Mouse (Mus musculus): ENCODE measurements around the gene Ccdc38. TPM values are rescaled to one million over a fixed set of nuclear protein-coding genes. Genes with fewer than 3 reads are reported as not detected.

Gene Ccdc38
- polyA plus RNA-seq, 1 experiment from 2014 or later: 0.28 TPM

DNA sequence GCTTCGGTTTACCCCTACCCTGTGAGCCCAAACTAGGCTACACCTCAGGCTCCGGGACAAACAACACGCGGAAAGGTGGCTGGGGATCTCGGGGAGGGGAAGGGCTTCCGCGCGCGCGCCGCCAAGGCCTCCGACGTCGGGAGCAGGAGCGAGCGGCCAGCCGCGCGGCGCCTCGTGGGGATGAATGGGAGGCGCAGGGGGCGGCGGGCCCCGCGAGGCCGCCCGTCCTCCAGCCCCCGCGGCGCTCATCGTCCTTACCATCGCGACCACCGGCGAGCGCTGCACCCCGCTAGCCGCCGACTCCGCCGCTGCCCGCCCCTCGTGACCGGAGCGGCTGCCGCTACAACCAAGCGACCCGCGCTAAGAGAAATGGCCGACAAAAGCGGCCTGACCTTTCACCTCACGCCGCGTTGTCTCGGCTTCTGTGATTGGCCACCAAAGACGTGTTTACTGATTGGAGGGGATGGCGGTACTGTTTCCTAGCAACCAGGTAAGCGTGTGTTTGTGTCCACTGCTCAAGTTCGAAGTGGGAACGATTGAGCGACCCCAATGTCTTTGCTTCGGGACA, 48.9 kb downstream of the Ccdc38 start, which contains the start of gene Snrpf:
Snrpf (minus strand) TSS at position 426 of the 568 bp plus-strand sequence.
- peak within 1 kb of the TSS; percentile 84 for H3K9ac ChIP-seq
- no peaks in the 10 kb centered on the region for H3K27me3 ChIP-seq
- H3K9me3 ChIP-seq: no peaks in the 10 kb centered on the region
- H3K4me3 ChIP-seq: peak within 1 kb of the TSS; percentile 86
- H3K36me3 ChIP-seq: peaks cover 29% of the 10 kb centered on the region
- H3K4me2 ChIP-seq (replicated peaks): peak within 1 kb of the TSS; percentile 95
- under 1% methylated on average over 63 of the region's 63 CpGs for WGBS
- ATAC-seq (ENCODE audit: low FRiP score, low read depth): peak; percentile 91
- peaks cover 17% of the 10 kb centered on the region for H3K4me1 ChIP-seq
- peak within 1 kb of the TSS; percentile 72; the same call in 1 of the 2 replicates for H3K27ac ChIP-seq

DNA sequence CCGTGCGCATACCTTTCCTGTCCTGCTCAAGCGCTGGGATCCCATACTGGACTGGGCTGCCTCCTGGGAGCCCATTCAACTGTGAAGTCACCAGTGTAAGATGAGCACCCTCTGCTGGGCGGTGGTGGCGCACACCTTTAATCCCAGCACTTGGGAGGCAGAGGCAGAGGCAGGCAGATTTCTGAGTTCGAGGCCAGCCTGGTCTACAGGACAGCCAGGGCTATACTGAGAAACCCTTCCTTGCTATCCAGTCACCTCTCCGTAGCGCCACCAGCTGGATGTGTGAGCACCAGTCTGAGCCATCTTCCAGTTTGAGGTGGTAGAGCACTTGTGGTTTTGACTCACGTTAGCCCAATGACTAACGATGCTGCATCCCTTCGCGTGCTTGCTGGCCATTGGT, 52.0 kb downstream of the Ccdc38 start:
- Histone ChIP-seq H3K27ac (no peak overlapping the region), H3K27me3 (no peaks in the 10 kb centered on the region), H3K4me3 (no peak overlapping the region), H3K9ac (no peak overlapping the region), H3K36me3 (0 out of 2 replicates have a peak, but pooled peaks cover 6% of the 10 kb centered on the region), H3K9me3 (no peaks in the 10 kb centered on the region), H3K4me2 (replicated peaks) (no peak overlapping the region), H3K4me1 (peaks cover 16% of the 10 kb centered on the region)
- no peak for ATAC-seq (ENCODE audit: low FRiP score, low read depth)
- WGBS: 57% methylated on average over 12 of the region's 12 CpGs

DNA sequence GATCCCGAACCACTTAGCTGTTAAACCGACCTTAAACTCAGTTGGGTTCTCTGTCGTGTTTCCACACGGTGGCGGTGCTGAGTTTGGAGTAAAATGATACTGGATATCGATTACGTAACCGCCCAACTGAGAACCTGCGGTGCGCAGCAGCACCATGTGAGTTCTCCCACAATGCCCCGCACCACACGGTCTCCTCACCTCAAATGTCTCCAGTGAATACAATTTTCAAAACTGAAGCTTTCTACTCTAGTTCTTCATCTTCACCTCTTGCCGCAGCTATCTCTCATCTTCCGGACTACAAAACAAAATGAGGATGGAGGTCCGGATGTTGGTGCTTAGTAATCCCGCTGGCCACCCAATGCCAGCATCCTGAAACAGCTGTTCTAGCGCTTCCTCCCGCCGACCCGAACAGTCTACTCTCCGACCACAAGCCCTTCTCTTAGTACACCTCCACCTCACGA, 53.6 kb downstream of the Ccdc38 start:
- H3K27me3 ChIP-seq: no peaks in the 10 kb centered on the region
- ATAC-seq (ENCODE audit: low FRiP score, low read depth): peak; percentile 71
- WGBS: under 1% methylated on average over 22 of the region's 22 CpGs
- peak overlapping the region; percentile 47 for H3K4me3 ChIP-seq
- H3K27ac ChIP-seq: no peak overlapping the region
- H3K9ac ChIP-seq: peak overlapping the region; percentile 63
- H3K36me3 ChIP-seq: no peaks in the 10 kb centered on the region
- H3K4me1 ChIP-seq: 0 out of 2 replicates have a peak, but pooled peaks cover 3% of the 10 kb centered on the region
- no peaks in the 10 kb centered on the region for H3K9me3 ChIP-seq
- H3K4me2 ChIP-seq (replicated peaks): peak overlapping the region; percentile 82

DNA sequence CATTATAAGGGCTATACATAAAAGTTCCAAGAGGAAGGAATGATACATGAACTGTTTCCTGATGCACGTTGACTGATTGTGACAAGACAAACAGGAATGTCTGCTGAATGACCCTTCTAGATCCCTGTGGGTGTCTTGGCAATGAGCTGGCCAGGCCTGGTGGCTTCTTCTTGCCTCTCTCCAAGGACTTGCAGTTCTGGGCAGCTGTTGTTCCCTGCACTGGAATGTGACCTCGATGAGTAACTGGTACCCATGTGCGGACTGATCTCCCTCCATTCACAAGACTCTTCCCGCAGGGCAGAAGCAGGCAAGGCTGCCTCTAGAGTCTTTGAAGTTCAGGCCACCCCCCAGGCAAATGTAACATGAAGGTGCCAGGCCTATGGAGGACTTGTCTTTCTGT, 55.4 kb downstream of the Ccdc38 start:
- WGBS: 52% methylated on average over 4 of the region's 4 CpGs
- Histone ChIP-seq H3K27ac (no peak overlapping the region), H3K27me3 (0 out of 2 replicates have a peak, but pooled peaks cover 4% of the 10 kb centered on the region), H3K9me3 (no peaks in the 10 kb centered on the region), H3K36me3 (no peaks in the 10 kb centered on the region), H3K4me2 (replicated peaks) (no peak overlapping the region), H3K9ac (no peak overlapping the region), H3K4me1 (no peaks in the 10 kb centered on the region), H3K4me3 (no peak overlapping the region)
- no peak for ATAC-seq (ENCODE audit: low FRiP score, low read depth)

DNA sequence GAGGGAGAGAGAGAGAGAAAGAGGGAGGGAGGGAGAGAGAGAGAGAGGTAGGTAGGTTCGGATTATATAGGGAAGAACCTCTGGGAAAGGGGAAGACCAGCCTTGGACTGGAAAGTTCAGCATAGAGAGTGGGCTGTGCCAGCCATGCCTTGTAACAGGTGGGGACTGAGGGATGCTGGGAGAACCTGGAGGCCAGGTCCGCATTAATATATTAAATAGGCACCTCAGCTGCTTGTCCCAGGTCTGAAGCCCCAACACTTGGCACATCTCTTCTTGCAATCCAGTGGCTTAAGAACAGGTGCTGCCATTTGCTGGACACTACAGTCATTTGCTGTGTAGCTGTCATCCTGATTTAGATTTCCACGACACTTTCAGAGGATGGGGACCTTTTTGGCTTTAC, 56.2 kb downstream of the Ccdc38 start:
- H3K27ac ChIP-seq: no peak overlapping the region
- ATAC-seq (ENCODE audit: low FRiP score, low read depth): no peak
- H3K4me3 ChIP-seq: no peak overlapping the region
- no peaks in the 10 kb centered on the region for H3K9me3 ChIP-seq
- H3K27me3 ChIP-seq: 0 out of 2 replicates have a peak, but pooled peaks cover 4% of the 10 kb centered on the region
- H3K36me3 ChIP-seq: no peaks in the 10 kb centered on the region
- H3K4me2 ChIP-seq (replicated peaks): no peak overlapping the region
- no peak overlapping the region for H3K9ac ChIP-seq
- 75% methylated on average over 3 of the region's 3 CpGs for WGBS
- H3K4me1 ChIP-seq: no peaks in the 10 kb centered on the region

DNA sequence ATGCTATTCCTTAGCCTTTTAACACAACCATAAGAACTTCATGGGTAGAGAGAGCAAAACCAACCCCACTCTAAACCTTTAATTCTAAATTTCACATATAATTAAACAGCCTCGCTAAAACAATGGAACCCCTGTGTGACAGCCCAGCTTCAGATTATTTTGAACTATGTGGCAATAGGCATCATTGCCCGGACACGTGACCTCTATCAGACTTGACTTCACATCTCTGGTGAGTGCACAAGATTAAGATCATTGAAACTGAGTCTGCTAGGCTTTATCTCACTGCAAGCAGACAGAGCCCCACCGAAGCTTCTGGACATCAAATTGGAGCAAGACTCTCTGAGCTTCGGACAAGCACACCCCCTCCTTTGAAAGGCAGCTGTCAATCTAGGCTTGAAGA, 61.9 kb downstream of the Ccdc38 start:
- Histone ChIP-seq H3K4me1 (no peaks in the 10 kb centered on the region), H3K4me3 (no peak overlapping the region), H3K27me3 (0 out of 2 replicates have a peak, but pooled peaks cover 7% of the 10 kb centered on the region), H3K9ac (no peak overlapping the region), H3K4me2 (replicated peaks) (no peak overlapping the region), H3K36me3 (no peaks in the 10 kb centered on the region), H3K9me3 (peaks cover 4% of the 10 kb centered on the region), H3K27ac (no peak overlapping the region)
- WGBS: 85% methylated on average over 5 of the region's 5 CpGs
- no peak for ATAC-seq (ENCODE audit: low FRiP score, low read depth)

DNA sequence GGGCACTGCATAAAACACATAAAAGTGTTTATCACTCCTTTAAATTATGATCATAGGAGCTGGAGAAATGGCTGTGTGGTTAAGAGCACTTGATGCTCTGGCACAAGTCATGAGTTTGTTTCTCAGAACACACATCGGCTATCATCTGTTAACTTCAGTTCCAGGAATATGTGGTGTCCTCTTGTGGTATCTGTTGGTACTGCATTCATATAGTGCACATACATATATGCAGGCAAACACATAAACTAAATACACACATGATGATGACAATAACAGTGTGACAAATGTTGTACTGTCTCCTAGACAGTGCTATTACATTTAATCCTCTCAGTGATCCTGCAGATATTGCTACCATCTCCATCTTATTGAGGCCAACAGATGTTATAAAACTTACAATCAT, 62.8 kb downstream of the Ccdc38 start:
- ATAC-seq (ENCODE audit: low FRiP score, low read depth): no peak
- H3K9me3 ChIP-seq: peaks cover 4% of the 10 kb centered on the region
- H3K4me1 ChIP-seq: no peaks in the 10 kb centered on the region
- no peaks in the 10 kb centered on the region for H3K36me3 ChIP-seq
- H3K27ac ChIP-seq: no peak overlapping the region
- H3K9ac ChIP-seq: no peak overlapping the region
- WGBS: 93% methylated on average over 1 of the region's 1 CpGs
- H3K4me2 ChIP-seq (replicated peaks): no peak overlapping the region
- no peak overlapping the region for H3K4me3 ChIP-seq
- 0 out of 2 replicates have a peak, but pooled peaks cover 7% of the 10 kb centered on the region for H3K27me3 ChIP-seq

DNA sequence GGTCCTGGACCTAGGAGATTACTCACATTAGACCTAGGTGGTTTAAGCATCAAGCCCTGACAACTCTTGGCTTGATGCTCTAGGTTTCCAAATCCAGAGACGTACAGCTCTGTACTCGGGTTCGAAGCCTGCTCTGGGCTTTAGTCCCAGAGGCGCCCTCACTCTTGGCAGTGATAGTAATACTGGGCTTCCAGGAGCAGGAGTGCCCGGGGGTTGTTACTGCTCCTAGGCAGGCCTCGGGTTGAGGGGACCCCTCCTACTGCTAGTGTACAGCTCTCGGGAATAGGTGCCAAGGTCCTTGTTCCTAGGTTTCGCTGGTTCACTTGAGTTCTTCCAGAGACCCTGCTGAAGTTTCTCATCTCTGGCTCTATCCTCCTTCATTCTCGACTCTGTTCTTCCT, 65.9 kb downstream of the Ccdc38 start:
- Histone ChIP-seq H3K27me3 (0 out of 2 replicates have a peak, but pooled peaks cover 3% of the 10 kb centered on the region), H3K9me3 (peaks cover 4% of the 10 kb centered on the region), H3K27ac (no peak overlapping the region), H3K4me3 (no peak overlapping the region), H3K9ac (no peak overlapping the region), H3K4me1 (no peaks in the 10 kb centered on the region), H3K4me2 (replicated peaks) (no peak overlapping the region), H3K36me3 (no peaks in the 10 kb centered on the region)
- WGBS: 91% methylated on average over 9 of the region's 9 CpGs
- ATAC-seq (ENCODE audit: low FRiP score, low read depth): no peak

DNA sequence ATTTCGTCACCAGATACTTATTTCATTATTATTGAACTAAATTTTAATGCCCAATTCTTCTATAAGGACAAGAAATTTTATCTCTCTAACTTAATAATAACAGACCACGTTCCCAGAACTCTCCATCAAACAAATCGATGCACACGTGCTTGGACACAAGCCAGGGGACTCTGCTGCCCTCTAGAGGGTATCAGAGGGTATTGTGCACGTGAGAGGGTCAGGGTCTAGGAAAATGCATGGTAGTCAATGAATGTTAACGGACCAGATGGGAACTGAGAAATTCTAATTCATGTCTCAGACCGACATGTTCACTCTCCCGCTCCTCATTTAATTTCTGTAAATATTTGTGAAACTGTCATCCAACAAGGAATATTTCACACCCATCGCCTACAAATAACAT, 67.6 kb downstream of the Ccdc38 start:
- no peak for ATAC-seq (ENCODE audit: low FRiP score, low read depth)
- 0 out of 2 replicates have a peak, but pooled peaks cover 3% of the 10 kb centered on the region for H3K27me3 ChIP-seq
- H3K9me3 ChIP-seq: peaks cover 3% of the 10 kb centered on the region
- no peak overlapping the region for H3K4me2 ChIP-seq (replicated peaks)
- H3K4me1 ChIP-seq: no peaks in the 10 kb centered on the region
- H3K36me3 ChIP-seq: no peaks in the 10 kb centered on the region
- WGBS: 61% methylated on average over 9 of the region's 9 CpGs
- H3K4me3 ChIP-seq: no peak overlapping the region
- H3K9ac ChIP-seq: no peak overlapping the region
- no peak overlapping the region for H3K27ac ChIP-seq

DNA sequence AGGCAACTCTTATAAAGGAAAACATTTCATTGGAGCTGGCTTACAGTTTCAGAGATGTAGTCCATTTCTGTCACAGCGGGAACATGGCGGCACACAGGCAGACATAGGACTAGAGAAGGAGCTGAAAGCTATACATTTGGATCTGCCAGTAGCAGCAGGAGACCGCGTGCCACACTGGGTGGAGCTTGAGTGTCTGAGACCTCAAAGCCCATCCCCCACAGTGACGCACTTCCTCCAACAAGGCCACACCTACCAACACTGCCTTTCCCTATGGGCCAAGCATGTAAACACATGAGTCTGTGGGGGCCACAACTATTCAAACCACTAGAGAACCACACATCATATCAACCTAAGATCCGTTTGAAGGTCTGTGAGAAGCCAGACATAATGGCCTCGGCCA, 68.8 kb downstream of the Ccdc38 start:
- Histone ChIP-seq H3K9me3 (no peaks in the 10 kb centered on the region), H3K4me3 (no peak overlapping the region), H3K27me3 (0 out of 2 replicates have a peak, but pooled peaks cover 3% of the 10 kb centered on the region), H3K4me2 (replicated peaks) (no peak overlapping the region), H3K27ac (no peak overlapping the region), H3K4me1 (no peaks in the 10 kb centered on the region), H3K9ac (no peak overlapping the region), H3K36me3 (no peaks in the 10 kb centered on the region)
- 93% methylated on average over 7 of the region's 7 CpGs for WGBS
- ATAC-seq (ENCODE audit: low FRiP score, low read depth): no peak

DNA sequence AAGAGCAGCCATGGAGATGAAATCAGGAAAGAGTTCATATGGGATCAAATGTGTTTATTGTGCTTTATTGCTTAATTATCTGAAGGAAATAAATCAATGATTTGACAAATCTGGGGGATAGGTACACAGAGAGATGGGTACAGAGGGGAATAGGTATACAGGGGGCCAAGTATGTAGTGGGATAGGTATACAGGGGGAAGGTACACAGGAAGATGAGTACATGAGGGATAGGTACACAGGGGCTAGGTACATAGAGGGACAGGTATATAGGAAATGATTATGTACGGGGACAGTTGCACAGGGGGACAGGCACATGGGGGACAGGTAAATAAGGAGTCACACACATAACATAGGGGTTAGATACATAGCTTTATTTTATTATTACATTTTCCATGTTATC, 70.5 kb downstream of the Ccdc38 start:
- no peak for ATAC-seq (ENCODE audit: low FRiP score, low read depth)

DNA sequence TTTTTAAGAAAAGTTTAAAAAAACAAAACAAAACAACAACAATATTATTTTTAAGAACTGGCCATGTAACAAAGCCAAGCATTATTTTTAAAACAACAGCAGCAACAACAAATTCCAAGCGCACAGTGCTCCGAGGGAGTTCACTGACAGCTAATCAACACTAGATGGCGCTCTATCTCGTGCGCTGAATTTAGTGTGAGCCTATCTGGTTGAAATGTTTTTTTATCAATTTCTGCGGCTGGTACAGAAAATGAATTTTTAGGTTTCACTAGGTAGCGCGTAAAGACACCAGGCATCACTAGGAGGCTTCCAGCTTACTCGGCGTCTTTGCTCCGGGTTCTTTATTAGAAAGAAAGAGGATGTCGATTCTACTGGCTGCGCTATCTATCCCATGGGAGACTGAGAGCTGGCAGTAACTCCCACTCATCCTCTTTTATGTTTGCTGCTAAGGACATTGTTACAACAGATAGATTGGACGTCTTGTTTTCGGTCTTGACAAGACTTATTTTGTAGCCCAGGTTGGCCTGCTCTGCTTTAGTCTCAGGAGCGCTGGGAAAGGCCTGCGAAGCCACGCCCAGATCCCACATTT, 71.1 kb downstream of the Ccdc38 start:
- 51% methylated on average over 18 of the region's 18 CpGs for WGBS

More for the DNA sequence above, 70.5 kb downstream of the Ccdc38 start:
- Histone ChIP-seq H3K4me3 (no peak overlapping the region), H3K4me1 (peaks cover 4% of the 10 kb centered on the region; the same call in 1 of the 2 replicates), H3K4me2 (replicated peaks) (no peak overlapping the region), H3K36me3 (no peaks in the 10 kb centered on the region), H3K27ac (no peak overlapping the region), H3K9ac (no peak overlapping the region), H3K27me3 (0 out of 2 replicates have a peak, but pooled peaks cover 3% of the 10 kb centered on the region), H3K9me3 (no peaks in the 10 kb centered on the region)
- 94% methylated on average over 1 of the region's 1 CpGs for WGBS

More for the DNA sequence above, 71.1 kb downstream of the Ccdc38 start:
- H3K27ac ChIP-seq: no peak overlapping the region
- no peak overlapping the region for H3K4me2 ChIP-seq (replicated peaks)
- H3K9me3 ChIP-seq: no peaks in the 10 kb centered on the region
- no peak for ATAC-seq (ENCODE audit: low FRiP score, low read depth)
- H3K9ac ChIP-seq: no peak overlapping the region
- H3K4me1 ChIP-seq: peaks cover 4% of the 10 kb centered on the region; the same call in 1 of the 2 replicates
- H3K36me3 ChIP-seq: no peaks in the 10 kb centered on the region
- H3K4me3 ChIP-seq: no peak overlapping the region
- no peaks in the 10 kb centered on the region for H3K27me3 ChIP-seq

All from limb, embryonic 13.5 days (tissue).